Mouse (Mus musculus): ENCODE results near the gene Bcat2.

- TF ChIP-seq CTCF (IDR thresholded peaks at IDR 0.05; ENCODE audit: low read depth): no peak
- no peak for TF ChIP-seq EP300 (IDR thresholded peaks at IDR 0.05; ENCODE audit: low read depth)
Observed at GRCm38 (mm10) chr7:45634946-45635681, 65.2 kb downstream of the Bcat2 start.
